Mouse (Mus musculus) heart, embryonic 10.5 days (tissue): ENCODE measurements around the gene Shroom4. TPM values are rescaled to one million over a fixed set of nuclear protein-coding genes. Genes with fewer than 3 reads are reported as not detected.

Source experiments
- polyA plus RNA-seq: library from polyadenylated mRNA; unstranded; fragments of >200 nt; fragmentation: Nextera tagmentation; extraction: Ambion mirVana; gene quantifications from 2 replicates; pipeline ENCODE4 v1.2.1, GENCODE M21; 2016

Shroom4 gene
- polyA plus RNA-seq, 1 experiment from 2014 or later = 5.7 TPM

Other genes with a start within 250 kb of the Shroom4 start
- 5.7 and 6.0 TPM in 2 replicates for gene Nudt10, start 226.8 kb upstream of the Shroom4 start, polyA plus RNA-seq
- 0.16 and 0.22 TPM in 2 replicates for gene Bmp15, start 79.1 kb upstream of the Shroom4 start, polyA plus RNA-seq